Mouse (Mus musculus): ENCODE measurements around the gene Satb2. TPM values are rescaled to one million over a fixed set of nuclear protein-coding genes. Genes with fewer than 3 reads are reported as not detected.

Gene Satb2
- polyA plus RNA-seq, 1 experiment from 2014 or later = 1.9 TPM

- Histone ChIP-seq H3K4me2 (no peak overlapping the region), H3K27me3 (peaks cover 89% of the 10 kb centered on the region), H3K9me3 (no peaks in the 10 kb centered on the region), H3K9ac (replicated peaks) (no peak overlapping the region), H3K4me1 (replicated peaks) (peaks cover 31% of the 10 kb centered on the region), H3K36me3 (no peaks in the 10 kb centered on the region), H3K4me3 (replicated peaks) (no peak overlapping the region), H3K27ac (no peak overlapping the region)
- ATAC-seq (ENCODE audit: insufficient number of reproducible peaks, insufficient read depth, low FRiP score, low TSS enrichment, low read depth) = no peak
- WGBS = under 1% methylated on average over 11 of the region's 11 CpGs
Observed at GRCm38 (mm10) chr1:56981947-56982555, 3.6 kb upstream of the Satb2 start.

- Histone ChIP-seq H3K27me3 (peaks cover 89% of the 10 kb centered on the region), H3K4me2 (no peak overlapping the region), H3K27ac (no peak overlapping the region), H3K9me3 (no peaks in the 10 kb centered on the region), H3K4me1 (replicated peaks) (peaks cover 34% of the 10 kb centered on the region), H3K4me3 (replicated peaks) (no peak overlapping the region), H3K36me3 (no peaks in the 10 kb centered on the region), H3K9ac (replicated peaks) (no peak overlapping the region)
- 0% methylated on average over 1 of the region's 1 CpGs for WGBS
- no peak for ATAC-seq (ENCODE audit: insufficient number of reproducible peaks, insufficient read depth, low FRiP score, low TSS enrichment, low read depth)
Observed at GRCm38 (mm10) chr1:56981508-56981907, 3.1 kb upstream of the Satb2 start.

- ATAC-seq (ENCODE audit: insufficient number of reproducible peaks, insufficient read depth, low FRiP score, low TSS enrichment, low read depth) = no peak
- WGBS = 1% methylated on average over 27 of the region's 27 CpGs
- peak overlapping the region; percentile 46 for H3K4me2 ChIP-seq
Observed at GRCm38 (mm10) chr1:56980631-56981275, 2.3 kb upstream of the Satb2 start.

GRCm38 (mm10) chr1:56979531-56980395 is 1.3 kb upstream of the Satb2 start:
- Histone ChIP-seq H3K4me3 (replicated peaks) (no peak overlapping the region), H3K27ac (no peak overlapping the region), H3K4me2 (no peak overlapping the region)

More at GRCm38 (mm10) chr1:56980631-56981275, 2.3 kb upstream of the Satb2 start:
- H3K4me3 ChIP-seq (replicated peaks) = peak overlapping the region; percentile 23
- H3K27me3 ChIP-seq = peaks cover 93% of the 10 kb centered on the region
- no peaks in the 10 kb centered on the region for H3K9me3 ChIP-seq
- no peak overlapping the region for H3K9ac ChIP-seq (replicated peaks)
- H3K36me3 ChIP-seq = no peaks in the 10 kb centered on the region
- peaks cover 39% of the 10 kb centered on the region for H3K4me1 ChIP-seq (replicated peaks)
- H3K27ac ChIP-seq = no peak overlapping the region

GRCm38 (mm10) chr1:56977201-56978100 is 999 bp downstream of the Satb2 start:
- peak overlapping the region; percentile 53 for H3K4me2 ChIP-seq
- H3K27ac ChIP-seq = no peak overlapping the region
- H3K27me3 ChIP-seq = peaks cover 66% of the 10 kb centered on the region
- WGBS = under 1% methylated on average over 45 of the region's 45 CpGs
- H3K9me3 ChIP-seq = no peaks in the 10 kb centered on the region
- peak overlapping the region; percentile 27 for H3K4me3 ChIP-seq (replicated peaks)
- no peaks in the 10 kb centered on the region for H3K36me3 ChIP-seq
- ATAC-seq (ENCODE audit: insufficient number of reproducible peaks, insufficient read depth, low FRiP score, low TSS enrichment, low read depth) = no peak
- 0 out of 2 replicates have a peak overlapping the region, but pooled peaks have one; percentile 2 for H3K9ac ChIP-seq (replicated peaks)
- peaks cover 30% of the 10 kb centered on the region for H3K4me1 ChIP-seq (replicated peaks)

More at GRCm38 (mm10) chr1:56979531-56980395, 1.3 kb upstream of the Satb2 start:
- no peak for ATAC-seq (ENCODE audit: insufficient number of reproducible peaks, insufficient read depth, low FRiP score, low TSS enrichment, low read depth)
- Histone ChIP-seq H3K27me3 (peaks cover 89% of the 10 kb centered on the region), H3K36me3 (no peaks in the 10 kb centered on the region), H3K9ac (replicated peaks) (no peak overlapping the region), H3K4me1 (replicated peaks) (peaks cover 39% of the 10 kb centered on the region), H3K9me3 (no peaks in the 10 kb centered on the region)
- 4% methylated on average over 7 of the region's 7 CpGs for WGBS

GRCm38 (mm10) chr1:56976825-56977104 is 1.7 kb downstream of the Satb2 start:
- H3K36me3 ChIP-seq = no peaks in the 10 kb centered on the region
- no peak overlapping the region for H3K27ac ChIP-seq
- peak overlapping the region; percentile 53 for H3K4me2 ChIP-seq
- ATAC-seq (ENCODE audit: insufficient number of reproducible peaks, insufficient read depth, low FRiP score, low TSS enrichment, low read depth) = no peak
- H3K4me3 ChIP-seq (replicated peaks) = peak overlapping the region; percentile 27
- H3K9me3 ChIP-seq = no peaks in the 10 kb centered on the region
- peaks cover 62% of the 10 kb centered on the region for H3K27me3 ChIP-seq
- under 1% methylated on average over 11 of the region's 11 CpGs for WGBS
- no peak overlapping the region for H3K9ac ChIP-seq (replicated peaks)
- H3K4me1 ChIP-seq (replicated peaks) = peaks cover 30% of the 10 kb centered on the region

- Histone ChIP-seq H3K9ac (replicated peaks) (no peak overlapping the region), H3K36me3 (no peaks in the 10 kb centered on the region), H3K9me3 (no peaks in the 10 kb centered on the region), H3K4me2 (peak overlapping the region; percentile 53), H3K27me3 (peaks cover 63% of the 10 kb centered on the region), H3K4me1 (replicated peaks) (peaks cover 35% of the 10 kb centered on the region), H3K27ac (no peak overlapping the region), H3K4me3 (replicated peaks) (peak overlapping the region; percentile 27)
- 3% methylated on average over 25 of the region's 25 CpGs for WGBS
- no peak for ATAC-seq (ENCODE audit: insufficient number of reproducible peaks, insufficient read depth, low FRiP score, low TSS enrichment, low read depth)
Observed at GRCm38 (mm10) chr1:56976044-56976824, 2.2 kb downstream of the Satb2 start.

GRCm38 (mm10) chr1:56975546-56975945 is 2.9 kb downstream of the Satb2 start:
- H3K36me3 ChIP-seq = no peaks in the 10 kb centered on the region
- H3K4me1 ChIP-seq (replicated peaks) = peaks cover 36% of the 10 kb centered on the region
- WGBS = 1% methylated on average over 12 of the region's 12 CpGs
- no peak overlapping the region for H3K9ac ChIP-seq (replicated peaks)
- no peak overlapping the region for H3K27ac ChIP-seq
- no peak for ATAC-seq (ENCODE audit: insufficient number of reproducible peaks, insufficient read depth, low FRiP score, low TSS enrichment, low read depth)
- H3K9me3 ChIP-seq = no peaks in the 10 kb centered on the region
- 0 out of 2 replicates have a peak overlapping the region, but pooled peaks have one; percentile 53 for H3K4me2 ChIP-seq
- no peak overlapping the region for H3K4me3 ChIP-seq (replicated peaks)
- peaks cover 63% of the 10 kb centered on the region for H3K27me3 ChIP-seq

- ATAC-seq (ENCODE audit: insufficient number of reproducible peaks, insufficient read depth, low FRiP score, low TSS enrichment, low read depth) = no peak
- Histone ChIP-seq H3K27ac (no peak overlapping the region), H3K4me1 (replicated peaks) (peaks cover 47% of the 10 kb centered on the region), H3K9ac (replicated peaks) (no peak overlapping the region), H3K4me3 (replicated peaks) (no peak overlapping the region), H3K4me2 (no peak overlapping the region), H3K9me3 (no peaks in the 10 kb centered on the region), H3K36me3 (no peaks in the 10 kb centered on the region), H3K27me3 (peaks cover 65% of the 10 kb centered on the region)
- WGBS = 4% methylated on average over 14 of the region's 14 CpGs
Observed at GRCm38 (mm10) chr1:56974187-56974586, 4.3 kb downstream of the Satb2 start.

GRCm38 (mm10) chr1:56973593-56973950 is 4.9 kb downstream of the Satb2 start:
- Histone ChIP-seq H3K27ac (peak overlapping the region; percentile 91; the same call in 1 of the 2 replicates), H3K4me3 (replicated peaks) (peak overlapping the region; percentile 68), H3K4me2 (peak overlapping the region; percentile 96), H3K27me3 (peaks cover 68% of the 10 kb centered on the region), H3K9ac (replicated peaks) (peak overlapping the region; percentile 79), H3K36me3 (no peaks in the 10 kb centered on the region), H3K4me1 (replicated peaks) (peaks cover 48% of the 10 kb centered on the region), H3K9me3 (no peaks in the 10 kb centered on the region)
- under 1% methylated on average over 16 of the region's 16 CpGs for WGBS
- 0 out of 2 replicates have a peak, but pooled peaks have one; percentile 18 for ATAC-seq (ENCODE audit: insufficient number of reproducible peaks, insufficient read depth, low FRiP score, low TSS enrichment, low read depth)
